Mouse (Mus musculus) forebrain, embryonic 13.5 days (tissue): ENCODE measurements around the gene Slc37a4. TPM values are rescaled to one million over a fixed set of nuclear protein-coding genes. Genes with fewer than 3 reads are reported as not detected.
"Not testable (repeated sequence)": the region's sequence is repeated elsewhere in the genome, so short reads cannot be mapped to it uniquely, and the experiment has no call there.

Source experiments
- ATAC-seq: fragments of 200-750 bp; cut with Nextera tagmentation; 2 replicates; pipeline ENCODE4 v1.8.0; 2017
- H3K27ac ChIP-seq: fragments of 300-500 bp; sonication (generic); 2 replicates; pipeline ENCODE4 v1.5.1; 2015; ENCODE audit warnings: inconsistent platforms, mild to moderate bottlenecking, moderate library complexity
- H3K27me3 ChIP-seq: fragments of 300-500 bp; sonication (generic); 2 replicates; pipeline ENCODE4 v1.6.1; 2015; ENCODE audit warnings: mild to moderate bottlenecking, inconsistent platforms
- H3K36me3 ChIP-seq: fragments of 300-500 bp; sonication (generic); 2 replicates; pipeline ENCODE4 v1.6.1; 2015; ENCODE audit warnings: mild to moderate bottlenecking, inconsistent platforms; ENCODE audit not compliant: poor library complexity, severe bottlenecking
- H3K4me1 ChIP-seq: fragments of 300-500 bp; sonication (generic); 2 replicates; pipeline ENCODE4 v1.6.1; 2015; ENCODE audit warnings: inconsistent platforms
- H3K4me2 ChIP-seq: fragments of 300-500 bp; sonication (generic); 2 replicates; pipeline ENCODE4 v1.6.1; 2015; ENCODE audit warnings: inconsistent platforms, mild to moderate bottlenecking, moderate library complexity
- H3K4me3 ChIP-seq: fragments of 300-500 bp; sonication (generic); 2 replicates; pipeline ENCODE4 v1.5.1; 2015; ENCODE audit warnings: mild to moderate bottlenecking, inconsistent platforms
- H3K9ac ChIP-seq: fragments of 300-500 bp; sonication (generic); 2 replicates; pipeline ENCODE4 v1.6.1; 2015; ENCODE audit warnings: mild to moderate bottlenecking, inconsistent platforms
- H3K9me3 ChIP-seq: fragments of 300-500 bp; sonication (generic); replicated peaks from 2 replicates; pipeline ENCODE4 v1.6.1; 2016; ENCODE audit warnings: inconsistent platforms
- WGBS: fragments of 180-500 bp; shearing (Covaris S2); methylation state at CpG from one replicate; pipeline ENCODE4 v1.1.7; 2015; 5-methylcytosine and 5-hydroxymethylcytosine counted together
- polyA plus RNA-seq: library from polyadenylated mRNA; unstranded; fragments of >200 nt; fragmentation: Nextera tagmentation; extraction: Ambion mirVana; gene quantifications from 2 replicates; pipeline ENCODE4 v1.2.1, GENCODE M21; 2015

Slc37a4 gene
- polyA plus RNA-seq, 1 experiment from 2014 or later: 23.3 TPM

GRCm38 (mm10) chr9:44376141-44376540 lies 20.5 kb upstream of the Slc37a4 start:
- H3K9ac ChIP-seq: no peak overlapping the region
- H3K36me3 ChIP-seq: peaks cover 6% of the 10 kb centered on the region
- H3K4me2 ChIP-seq: no peak overlapping the region
- ATAC-seq: no peak
- H3K9me3 ChIP-seq: no peaks in the 10 kb centered on the region
- 89% methylated on average over 6 of the region's 6 CpGs for WGBS
- H3K4me3 ChIP-seq: no peak overlapping the region
- H3K27ac ChIP-seq: no peak overlapping the region
- peaks cover 21% of the 10 kb centered on the region for H3K4me1 ChIP-seq
- H3K27me3 ChIP-seq: no peaks in the 10 kb centered on the region

GRCm38 (mm10) chr9:44377335-44377734 lies 19.3 kb upstream of the Slc37a4 start:
- not testable (repeated sequence) for H3K4me2 ChIP-seq, H3K9ac ChIP-seq, ATAC-seq, H3K27me3 ChIP-seq, H3K4me3 ChIP-seq, H3K9me3 ChIP-seq, H3K27ac ChIP-seq
- H3K4me1 ChIP-seq: peaks cover 21% of the 10 kb centered on the region
- WGBS: 80% methylated on average over 2 of the region's 2 CpGs
- H3K36me3 ChIP-seq: peaks cover 18% of the 10 kb centered on the region

GRCm38 (mm10) chr9:44378153-44378730 lies 18.4 kb upstream of the Slc37a4 start:
- Histone ChIP-seq H3K4me2 (peak overlapping the region; percentile 93), H3K36me3 (peaks cover 27% of the 10 kb centered on the region), H3K27me3 (no peaks in the 10 kb centered on the region), H3K4me3 (peak overlapping the region; percentile 90), H3K9ac (peak overlapping the region; percentile 81), H3K27ac (peak overlapping the region; percentile 77), H3K9me3 (no peaks in the 10 kb centered on the region), H3K4me1 (peaks cover 21% of the 10 kb centered on the region)
- ATAC-seq: no peak
- WGBS: 91% methylated on average over 5 of the region's 5 CpGs

GRCm38 (mm10) chr9:44379054-44379834 lies 17.4 kb upstream of the Slc37a4 start, which contains the start of gene Hyou1:
Gene Hyou1 (plus strand): TSS chr9:44379490.
- H3K4me1 ChIP-seq: peaks cover 21% of the 10 kb centered on the region

GRCm38 (mm10) chr9:44379862-44380261 lies 16.8 kb upstream of the Slc37a4 start:
- peaks cover 21% of the 10 kb centered on the region for H3K4me1 ChIP-seq
- H3K9me3 ChIP-seq: no peaks in the 10 kb centered on the region
- WGBS: 13% methylated on average over 15 of the region's 15 CpGs
- ATAC-seq: no peak; the same call in 1 of the 2 replicates
- peak overlapping the region; percentile 90 for H3K4me3 ChIP-seq
- H3K27ac ChIP-seq: peak overlapping the region; percentile 81
- H3K9ac ChIP-seq: peak overlapping the region; percentile 98
- H3K27me3 ChIP-seq: no peaks in the 10 kb centered on the region
- peak overlapping the region; percentile 93 for H3K4me2 ChIP-seq
- H3K36me3 ChIP-seq: peaks cover 43% of the 10 kb centered on the region

More at GRCm38 (mm10) chr9:44379054-44379834, 17.4 kb upstream of the Slc37a4 start, which contains the start of gene Hyou1:
- Histone ChIP-seq H3K9me3 (no peaks in the 10 kb centered on the region), H3K27ac (peak within 1 kb of the TSS; percentile 81), H3K27me3 (no peaks in the 10 kb centered on the region), H3K36me3 (peaks cover 37% of the 10 kb centered on the region), H3K9ac (peak within 1 kb of the TSS; percentile 98), H3K4me2 (peak within 1 kb of the TSS; percentile 93), H3K4me3 (peak within 1 kb of the TSS; percentile 90)
- peak; percentile 99 for ATAC-seq
- WGBS: under 1% methylated on average over 81 of the region's 83 CpGs

- H3K9ac ChIP-seq: no peak overlapping the region
- H3K36me3 ChIP-seq: peaks cover 91% of the 10 kb centered on the region
- no peaks in the 10 kb centered on the region for H3K27me3 ChIP-seq
- ATAC-seq: no peak
- H3K4me1 ChIP-seq: peaks cover 11% of the 10 kb centered on the region
- no peak overlapping the region for H3K27ac ChIP-seq
- no peaks in the 10 kb centered on the region for H3K9me3 ChIP-seq
- H3K4me3 ChIP-seq: no peak overlapping the region
- no peak overlapping the region for H3K4me2 ChIP-seq
- 94% methylated on average over 13 of the region's 13 CpGs for WGBS
Measured at GRCm38 (mm10) chr9:44384596-44384995, 12.1 kb upstream of the Slc37a4 start.

- H3K27ac ChIP-seq: no peak overlapping the region
- peaks cover 96% of the 10 kb centered on the region for H3K36me3 ChIP-seq
- H3K9me3 ChIP-seq: no peaks in the 10 kb centered on the region
- no peak overlapping the region for H3K4me2 ChIP-seq
- no peak overlapping the region for H3K4me3 ChIP-seq
- no peaks in the 10 kb centered on the region for H3K27me3 ChIP-seq
- 94% methylated on average over 3 of the region's 3 CpGs for WGBS
- no peaks in the 10 kb centered on the region for H3K4me1 ChIP-seq
- ATAC-seq: no peak
- H3K9ac ChIP-seq: no peak overlapping the region
Measured at GRCm38 (mm10) chr9:44387221-44387620, 9.4 kb upstream of the Slc37a4 start.

- no peak overlapping the region for H3K4me3 ChIP-seq
- H3K4me1 ChIP-seq: no peaks in the 10 kb centered on the region
- WGBS: 59% methylated on average over 8 of the region's 8 CpGs
- H3K4me2 ChIP-seq: no peak overlapping the region
- no peak overlapping the region for H3K27ac ChIP-seq
- peaks cover 75% of the 10 kb centered on the region for H3K36me3 ChIP-seq
- no peaks in the 10 kb centered on the region for H3K9me3 ChIP-seq
- H3K9ac ChIP-seq: no peak overlapping the region
- no peaks in the 10 kb centered on the region for H3K27me3 ChIP-seq
- ATAC-seq: no peak
Measured at GRCm38 (mm10) chr9:44389273-44389672, 7.4 kb upstream of the Slc37a4 start.

- Histone ChIP-seq H3K4me3 (no peak overlapping the region), H3K9ac (no peak overlapping the region), H3K27ac (no peak overlapping the region), H3K4me2 (no peak overlapping the region), H3K4me1 (no peaks in the 10 kb centered on the region), H3K27me3 (no peaks in the 10 kb centered on the region), H3K36me3 (peaks cover 53% of the 10 kb centered on the region), H3K9me3 (no peaks in the 10 kb centered on the region)
- ATAC-seq: 0 out of 2 replicates have a peak, but pooled peaks have one; percentile 51
- WGBS: 43% methylated on average over 4 of the region's 4 CpGs
Measured at GRCm38 (mm10) chr9:44391466-44391865, 5.2 kb upstream of the Slc37a4 start.

- peaks cover 18% of the 10 kb centered on the region for H3K4me1 ChIP-seq
- H3K27ac ChIP-seq: no peak overlapping the region
- 17% methylated on average over 4 of the region's 4 CpGs for WGBS
- H3K4me3 ChIP-seq: peak overlapping the region; percentile 70
- no peaks in the 10 kb centered on the region for H3K9me3 ChIP-seq
- H3K4me2 ChIP-seq: peak overlapping the region; percentile 99
- H3K27me3 ChIP-seq: no peaks in the 10 kb centered on the region
- peak overlapping the region; percentile 85 for H3K9ac ChIP-seq
- no peak for ATAC-seq
- peaks cover 41% of the 10 kb centered on the region for H3K36me3 ChIP-seq
Measured at GRCm38 (mm10) chr9:44398087-44398486, 1.4 kb downstream of the Slc37a4 start.

GRCm38 (mm10) chr9:44398551-44398950 lies 1.9 kb downstream of the Slc37a4 start:
- Histone ChIP-seq H3K9me3 (no peaks in the 10 kb centered on the region), H3K9ac (0 out of 2 replicates have a peak overlapping the region, but pooled peaks have one; percentile 85), H3K4me1 (peaks cover 18% of the 10 kb centered on the region), H3K4me2 (peak overlapping the region; percentile 99), H3K36me3 (peaks cover 46% of the 10 kb centered on the region), H3K27me3 (no peaks in the 10 kb centered on the region), H3K27ac (no peak overlapping the region), H3K4me3 (no peak overlapping the region)
- 82% methylated on average over 9 of the region's 9 CpGs for WGBS
- no peak for ATAC-seq

GRCm38 (mm10) chr9:44399114-44399794 lies 2.6 kb downstream of the Slc37a4 start:
- Histone ChIP-seq H3K4me3 (no peak overlapping the region), H3K9me3 (no peaks in the 10 kb centered on the region), H3K27ac (no peak overlapping the region; the same call in 1 of the 2 replicates), H3K27me3 (no peaks in the 10 kb centered on the region), H3K4me2 (no peak overlapping the region), H3K36me3 (peaks cover 53% of the 10 kb centered on the region), H3K9ac (no peak overlapping the region), H3K4me1 (peaks cover 18% of the 10 kb centered on the region)
- ATAC-seq: no peak
- WGBS: 84% methylated on average over 13 of the region's 13 CpGs
